Mouse (Mus musculus): ENCODE results near the gene Ripk1.

Gene Ripk1

GRCm38 (mm10) chr13:34084026-34084750 is 82.0 kb downstream of the Ripk1 start:
- TF ChIP-seq GATA4 (IDR thresholded peaks at IDR 0.05; ENCODE audit: insufficient replicate concordance, low read length): no peak
